Mouse (Mus musculus) lung, postnatal 4 days (tissue): ENCODE results near the gene Fat4.

Source experiments
- DNase-seq, 2 experiments: peaks; one replicate each; pipeline ENCODE4 v3.0.0; 2021

The Fat4 gene

DNA sequence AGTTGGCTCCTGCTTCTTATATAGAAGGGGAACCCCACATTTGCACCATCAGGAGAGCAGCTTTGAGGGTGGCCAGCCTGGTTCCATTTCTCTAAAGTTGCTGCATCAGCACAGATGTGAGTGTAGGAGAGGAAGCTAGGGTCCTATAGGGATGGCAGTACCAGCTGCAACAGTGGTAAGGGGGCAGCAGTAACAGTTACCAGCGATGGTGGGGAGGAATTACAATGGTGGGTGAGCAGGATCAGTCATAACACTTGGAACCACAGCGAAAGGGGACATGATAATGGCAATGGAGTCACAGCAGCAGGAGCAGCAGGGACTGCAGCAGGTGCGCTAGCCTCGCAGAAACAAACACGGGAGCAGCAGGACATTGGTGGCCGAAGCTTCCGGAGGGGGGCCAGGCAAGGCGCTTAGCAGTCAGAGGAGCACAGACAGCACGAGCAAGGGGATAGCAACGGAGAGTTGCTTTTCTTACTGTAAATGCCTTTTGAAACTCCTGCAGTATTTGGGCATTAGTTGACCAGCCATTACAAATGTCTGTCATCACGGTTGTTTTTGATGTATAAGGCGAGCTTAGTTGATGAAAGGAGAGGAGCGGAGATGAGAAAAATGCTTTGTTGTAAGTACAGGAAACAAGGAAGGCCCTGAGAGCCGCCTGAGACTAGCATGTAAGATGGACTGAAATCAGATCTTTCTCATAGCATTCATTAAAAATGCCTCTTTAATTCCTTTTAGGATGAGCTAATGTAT is 21.1 kb downstream of the Fat4 start:
- no peak for DNase-seq

DNA sequence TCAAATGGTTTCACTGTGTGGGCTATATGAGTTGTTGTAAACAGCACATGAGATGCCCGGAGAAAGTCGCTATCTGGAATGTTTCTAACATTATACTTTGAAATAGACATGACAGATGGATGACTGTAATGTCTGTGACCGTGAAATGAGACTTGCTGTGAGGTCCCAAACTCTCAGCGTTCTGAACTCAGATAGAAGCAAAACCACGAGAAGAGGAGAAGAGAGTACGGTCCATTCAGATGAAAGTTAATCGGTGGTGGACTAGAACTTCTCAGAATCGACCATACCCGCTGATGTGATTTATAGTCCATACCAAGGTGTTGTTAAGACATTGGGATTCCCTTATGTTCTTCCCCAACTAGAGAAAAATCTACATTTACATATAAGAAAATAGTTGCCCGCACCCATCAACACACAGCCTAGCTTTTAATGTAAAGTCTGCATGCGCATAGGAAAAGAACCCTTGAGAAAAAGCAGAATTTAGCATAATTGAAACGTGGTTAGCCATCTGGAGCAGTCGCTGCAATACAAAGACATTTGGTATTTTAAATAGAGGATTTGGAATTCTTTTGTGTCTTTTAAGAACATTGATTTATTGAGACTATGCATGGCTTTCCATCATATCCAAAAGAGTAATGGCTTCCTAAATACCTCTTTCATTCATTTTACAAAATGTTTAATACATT is 21.8 kb downstream of the Fat4 start:
- DNase-seq: no peak

GRCm38 (mm10) chr3:38912768-38913487 is 26.2 kb downstream of the Fat4 start:
- no peak for DNase-seq

DNA sequence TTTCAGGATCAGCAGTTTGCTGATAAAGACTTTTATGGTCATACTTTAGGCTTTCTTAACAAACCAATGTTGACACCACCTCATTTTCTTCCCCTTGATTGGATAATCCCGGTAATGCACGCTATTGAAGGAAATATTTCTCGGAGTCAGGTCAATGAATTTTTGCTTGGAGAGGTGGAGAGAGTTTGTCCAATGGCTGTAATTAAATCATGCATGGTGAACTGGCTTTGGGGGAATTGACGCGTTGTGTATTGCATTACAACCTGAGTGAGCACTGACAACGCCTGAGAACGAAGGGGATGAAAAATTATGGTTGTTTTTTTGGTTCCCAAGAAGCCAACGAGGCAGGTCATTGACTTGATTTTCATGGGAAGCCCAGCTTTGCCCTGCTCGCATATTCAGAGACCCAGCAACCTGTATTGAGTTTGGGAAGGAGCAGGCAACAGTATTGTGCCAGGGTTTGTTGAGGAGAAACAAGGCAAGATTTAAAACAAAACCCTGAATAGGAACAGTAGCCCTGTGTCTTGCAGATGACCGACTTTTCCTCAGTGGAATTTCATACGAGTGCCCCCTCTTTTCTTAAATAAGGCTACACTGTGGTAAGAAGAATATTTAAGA is 26.9 kb downstream of the Fat4 start:
- no peak for DNase-seq

DNA sequence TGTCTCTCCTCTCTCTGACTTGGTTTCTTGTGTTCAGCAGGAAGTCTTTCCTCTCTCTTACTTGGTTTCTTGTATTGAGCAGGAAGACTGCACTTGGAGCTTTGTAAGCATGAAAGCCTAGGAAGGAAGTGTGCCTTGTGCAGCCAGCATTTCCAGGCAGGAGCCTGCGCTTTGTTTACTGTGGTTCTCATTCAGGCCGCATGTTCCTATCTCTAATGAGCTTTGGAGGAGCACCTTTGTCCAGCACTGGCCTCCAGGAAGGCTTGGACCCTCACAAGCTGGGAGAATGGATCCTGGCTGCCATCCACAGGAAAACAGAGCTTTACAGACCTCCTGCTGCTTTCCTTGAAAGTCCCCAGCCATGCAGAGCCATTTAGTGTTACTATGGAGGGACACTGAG is 32.2 kb downstream of the Fat4 start:
- peak in 1 of 2 experiments; percentile 34 for DNase-seq

- no peak for DNase-seq
These were observed 34.3 kb downstream of the Fat4 start for GRCm38 (mm10) chr3:38921031-38921430.

DNA sequence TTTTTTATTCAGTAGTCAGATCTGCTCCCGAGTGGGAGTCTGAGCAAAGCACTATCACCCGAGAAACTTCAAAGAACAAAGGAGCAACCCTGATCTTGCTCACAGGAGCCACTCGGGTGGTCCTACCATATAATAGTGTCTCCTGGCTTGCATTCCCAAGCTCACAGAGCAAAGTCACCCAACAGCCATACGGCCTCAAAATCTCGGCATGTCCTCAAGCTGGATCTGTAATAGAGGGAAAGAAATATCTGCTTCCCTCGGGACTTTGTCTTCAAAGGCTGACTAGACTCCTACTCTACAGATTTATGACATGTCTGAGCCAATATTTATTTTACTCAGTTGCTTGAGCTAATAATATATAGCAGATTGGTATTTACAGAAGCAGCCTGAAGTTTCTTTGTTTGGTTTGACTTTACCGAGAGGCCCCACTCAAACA is 36.5 kb downstream of the Fat4 start:
- DNase-seq: no peak

DNA sequence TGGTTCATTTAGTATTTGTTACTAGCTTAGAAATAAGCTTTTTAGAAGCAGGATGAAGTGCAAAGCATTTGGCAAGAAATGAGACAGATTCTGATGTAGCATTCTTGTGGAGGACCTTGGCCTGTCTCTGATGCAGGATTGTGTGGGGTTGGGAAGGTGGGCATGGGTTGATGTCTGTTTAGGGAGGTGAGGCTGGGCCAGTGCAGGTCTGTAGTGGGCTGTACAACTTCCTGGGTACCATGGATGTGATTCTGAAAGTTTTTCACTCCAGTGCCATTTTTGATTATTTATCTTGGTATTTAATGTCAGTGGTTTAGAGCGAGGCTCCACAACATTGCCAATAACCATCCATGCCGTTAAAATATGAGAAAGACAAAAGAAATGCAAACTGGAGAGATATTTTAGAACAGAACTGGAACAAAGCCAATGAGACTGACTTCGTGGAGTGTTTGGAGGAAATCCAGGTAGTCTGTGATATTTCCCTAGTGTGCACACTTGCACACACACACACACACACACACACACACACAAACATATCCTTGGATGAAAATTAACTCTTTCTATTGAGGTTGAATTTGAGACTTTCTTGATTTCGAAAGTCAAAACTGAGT is 41.4 kb downstream of the Fat4 start:
- no peak for DNase-seq

DNA sequence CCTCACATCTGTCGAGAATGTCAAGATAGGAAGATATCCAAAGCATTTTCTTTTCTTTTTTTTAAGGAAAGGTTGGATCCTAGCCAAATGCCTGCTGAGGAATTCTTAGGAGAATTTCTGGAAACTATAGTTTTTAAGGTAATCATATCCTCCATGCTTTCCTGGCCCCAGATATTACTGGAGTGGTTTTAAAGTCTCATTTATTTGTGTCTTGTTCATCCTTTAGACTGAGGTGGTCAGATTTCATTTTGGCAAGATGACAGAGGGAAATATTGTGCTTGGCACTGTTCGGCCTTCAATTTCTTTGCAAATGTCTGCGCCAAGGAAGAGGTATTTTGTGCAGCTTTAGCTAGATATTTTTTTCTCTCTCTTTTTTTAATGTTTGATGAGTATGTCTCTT is 42.0 kb downstream of the Fat4 start:
- DNase-seq: no peak

GRCm38 (mm10) chr3:38934780-38935179 is 48.0 kb downstream of the Fat4 start:
- peak; percentile 45 to 71 for DNase-seq

DNA sequence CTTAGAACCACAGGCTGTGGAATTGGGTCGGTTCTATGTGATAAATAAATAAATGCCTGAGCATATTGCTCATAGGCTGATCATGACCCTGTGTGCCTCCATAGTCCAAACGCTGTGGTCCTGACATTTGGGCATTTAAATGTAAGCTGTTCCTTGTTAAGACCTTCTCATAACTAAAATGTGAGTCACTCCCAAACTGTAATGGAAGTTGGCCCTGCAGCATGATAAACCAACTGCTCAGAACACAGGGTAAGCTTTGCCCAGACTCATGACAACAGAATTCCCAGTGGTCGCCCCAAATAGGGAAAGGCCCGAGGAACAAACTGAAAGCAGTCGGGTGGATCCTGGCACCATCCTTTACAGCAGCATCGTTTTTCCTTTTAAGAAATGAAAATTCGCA is 49.7 kb downstream of the Fat4 start:
- DNase-seq: no peak

DNA sequence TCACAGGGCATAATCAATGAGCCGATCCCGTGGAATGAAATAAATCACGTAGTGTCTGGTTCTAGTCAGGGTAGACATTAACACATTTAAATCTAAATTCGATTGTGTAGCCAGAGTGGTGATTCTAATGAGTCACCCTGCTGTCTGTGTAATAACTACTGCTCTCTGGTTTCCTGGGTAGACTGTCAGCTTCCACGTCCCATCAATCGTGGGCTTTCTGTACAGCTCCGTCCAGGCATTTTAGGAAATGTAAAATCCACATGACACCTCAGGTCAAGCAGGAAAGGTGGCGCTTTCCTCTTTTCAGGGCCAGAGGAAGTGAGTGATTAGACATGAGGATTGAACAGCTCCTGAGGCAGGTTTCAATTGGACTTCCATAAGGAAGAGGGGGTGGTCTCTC is 50.4 kb downstream of the Fat4 start:
- no peak for DNase-seq

DNA sequence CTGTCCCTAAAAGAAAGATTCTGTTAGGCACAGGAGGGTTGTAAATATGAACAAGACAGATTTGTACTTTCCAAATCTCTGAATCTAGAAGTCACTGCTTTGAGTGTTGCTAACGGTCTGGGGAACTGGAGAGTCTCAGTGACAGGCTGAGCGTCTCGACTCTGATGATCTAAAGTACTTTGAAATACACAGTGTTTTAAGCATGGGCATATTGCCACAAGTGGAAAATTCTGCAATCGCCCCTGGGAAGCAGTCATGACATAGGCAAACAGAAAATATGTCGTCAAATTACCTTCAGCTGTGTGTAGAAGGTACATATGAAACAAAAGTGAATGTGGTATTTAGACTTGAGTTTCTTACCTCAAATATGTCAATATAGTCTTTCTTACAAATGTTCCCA is 51.4 kb downstream of the Fat4 start:
- no peak for DNase-seq

GRCm38 (mm10) chr3:38939573-38939972 is 52.8 kb downstream of the Fat4 start:
- DNase-seq: peak in 1 of 2 experiments; percentile 26

GRCm38 (mm10) chr3:38940327-38940726 is 53.6 kb downstream of the Fat4 start:
- no peak for DNase-seq

DNA sequence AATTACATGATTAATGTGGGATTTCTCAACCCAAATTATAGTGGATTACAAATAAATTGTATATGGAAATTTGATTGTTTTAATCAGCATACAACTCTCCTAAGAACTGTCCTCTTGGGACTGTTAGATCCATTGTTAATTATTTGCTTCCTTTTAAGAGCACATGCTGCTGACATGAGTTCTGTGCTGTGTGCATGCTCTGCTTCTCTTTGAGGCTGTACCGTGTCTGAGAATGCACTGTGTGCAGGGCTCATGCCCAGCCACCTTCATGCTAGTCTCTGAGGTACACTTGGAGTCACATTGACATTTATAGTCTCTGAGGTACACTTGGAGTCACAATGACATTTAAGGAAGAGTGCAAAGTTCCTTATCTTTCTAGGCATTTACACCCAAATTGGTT is 58.4 kb downstream of the Fat4 start:
- DNase-seq: no peak

DNA sequence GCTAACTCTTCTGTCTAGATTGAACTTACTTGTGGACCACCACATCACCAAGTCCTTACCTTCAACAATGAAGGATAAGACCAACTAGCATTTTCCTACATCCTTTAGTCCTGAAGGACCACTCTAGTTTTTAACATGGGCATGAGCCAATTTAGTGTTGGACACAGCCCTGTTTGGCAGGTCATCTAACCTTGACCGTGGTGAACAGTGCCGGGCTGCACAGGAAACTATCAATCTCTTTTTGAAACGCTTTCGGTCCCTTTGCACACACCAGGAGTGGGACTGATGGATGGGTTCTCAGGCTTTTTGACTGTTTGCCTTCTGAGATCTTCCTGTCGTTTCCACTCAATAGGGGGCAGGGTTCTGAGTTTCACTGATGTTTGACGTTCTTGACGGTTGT is 61.0 kb downstream of the Fat4 start:
- DNase-seq: no peak

GRCm38 (mm10) chr3:38952602-38953001 is 65.9 kb downstream of the Fat4 start:
- DNase-seq: no peak

DNA sequence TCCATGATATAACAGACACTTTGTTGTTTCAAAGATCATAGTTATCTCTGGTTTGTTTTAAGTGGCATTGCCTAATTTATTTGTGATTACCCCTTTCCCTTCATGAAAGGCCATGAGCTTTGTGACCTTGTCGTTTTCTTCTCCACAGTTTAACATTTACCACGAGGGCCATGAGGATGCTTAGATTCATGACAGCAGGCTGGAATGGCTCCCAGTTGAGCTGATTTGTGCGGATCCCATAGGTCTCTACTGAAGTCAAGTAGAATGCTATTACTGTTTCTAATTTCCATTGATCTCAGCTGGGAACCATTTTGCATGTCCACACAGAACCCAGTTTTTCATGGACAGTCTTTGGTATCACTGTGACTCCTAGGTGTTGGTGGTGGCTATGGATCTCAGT is 67.5 kb downstream of the Fat4 start:
- DNase-seq: no peak

DNA sequence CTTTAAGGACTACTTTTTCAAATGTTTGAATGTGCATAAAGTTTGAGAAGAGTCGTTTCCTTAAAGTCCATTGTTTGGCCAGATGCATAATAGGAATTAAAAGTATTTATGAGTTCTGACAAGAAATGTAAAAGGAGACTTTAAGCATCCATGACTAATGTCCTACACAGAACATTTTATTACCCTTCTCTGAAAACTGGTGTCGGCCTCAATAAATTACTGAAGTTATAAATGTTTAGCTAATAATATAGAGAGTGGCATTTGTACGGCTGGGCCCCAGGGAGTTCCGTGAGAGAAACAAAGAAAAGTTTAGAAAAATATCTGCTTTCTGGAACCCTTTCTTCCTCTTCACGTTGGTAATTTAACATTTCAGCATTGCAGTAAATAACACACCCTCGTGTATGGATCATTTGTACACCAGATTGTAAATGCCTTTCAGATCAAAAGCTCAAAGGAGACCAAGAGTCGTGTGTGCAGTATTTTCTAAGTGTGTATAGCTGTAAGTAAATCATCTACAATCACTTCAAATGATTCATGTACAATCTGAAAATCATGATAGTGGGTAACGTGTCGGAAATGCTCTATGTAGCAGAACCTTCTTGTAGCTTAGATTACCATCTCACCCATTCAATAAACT is 69.4 kb downstream of the Fat4 start:
- no peak for DNase-seq

GRCm38 (mm10) chr3:38957186-38957585 is 70.4 kb downstream of the Fat4 start:
- DNase-seq: no peak

DNA sequence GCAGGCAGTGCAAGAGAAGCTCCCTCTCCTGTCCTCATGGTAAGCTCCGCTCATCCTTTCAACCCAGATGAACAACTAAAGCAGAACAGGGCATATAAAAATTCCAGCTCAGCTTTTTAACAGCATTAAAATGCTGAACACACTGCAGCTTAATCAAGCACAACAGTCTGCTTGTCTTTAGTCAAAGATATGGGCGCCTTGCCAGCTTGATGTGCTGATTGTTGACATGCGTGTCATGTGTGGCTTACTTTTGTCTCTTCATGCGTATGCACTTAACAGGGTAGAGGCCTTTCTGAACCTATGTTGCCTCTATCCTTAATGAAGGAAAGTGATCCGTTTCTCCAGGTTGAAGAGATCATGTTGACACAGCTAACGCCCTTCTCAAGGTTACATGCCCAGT is 75.6 kb downstream of the Fat4 start:
- DNase-seq: no peak

DNA sequence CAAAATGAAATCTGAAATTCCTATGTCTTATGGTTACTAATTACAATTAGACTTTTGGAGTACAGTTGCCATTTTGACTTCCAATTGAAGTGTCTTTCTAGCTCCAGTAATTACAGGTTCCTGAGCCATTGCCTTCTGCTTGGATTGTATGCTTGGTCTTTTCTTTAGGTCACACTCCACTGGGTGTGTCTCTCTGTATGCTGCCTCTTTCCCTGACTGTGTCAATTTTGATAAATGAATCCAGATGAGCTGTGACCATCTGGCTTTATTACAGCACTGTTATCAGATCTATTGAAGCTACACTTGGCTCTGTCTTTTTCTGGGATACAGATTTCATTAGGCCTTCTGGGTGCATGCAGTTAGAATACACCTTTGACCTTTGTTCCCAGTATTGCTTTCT is 80.7 kb downstream of the Fat4 start:
- no peak for DNase-seq
